Mouse (Mus musculus): ENCODE results near the gene Btbd16. TPM values are rescaled to one million over a fixed set of nuclear protein-coding genes. Genes with fewer than 3 reads are reported as not detected.

Btbd16 gene
- polyA plus RNA-seq, 1 experiment from 2014 or later, result not detected

GRCm38 (mm10) chr7:130800681-130801080 is 26.8 kb downstream of the Btbd16 start:
- Histone ChIP-seq H3K36me3 (ENCODE audit: control insufficient read depth, insufficient read depth, low read length) (no peaks in the 10 kb centered on the region), H3K9ac (ENCODE audit: low read length) (no peak overlapping the region), H3K4me1 (ENCODE audit: control insufficient read depth, insufficient read depth, low read length) (no peaks in the 10 kb centered on the region), H3K4me3 (ENCODE audit: low read depth, low read length) (no peak overlapping the region), H3K27ac (ENCODE audit: low read depth, low read length) (no peak overlapping the region), H3K27me3 (ENCODE audit: control insufficient read depth, insufficient read depth, low read length) (no peaks in the 10 kb centered on the region), H3K9me3 (ENCODE audit: control insufficient read depth, low read length) (no peaks in the 10 kb centered on the region), H3K4me2 (ENCODE audit: low read depth) (no peak overlapping the region)
- ATAC-seq (ENCODE audit: insufficient read depth, low FRiP score, low TSS enrichment), result no peak
- WGBS, result 80% methylated on average over 4 of the region's 4 CpGs
- DNase-seq (ENCODE audit: low spot score), result no peak

GRCm38 (mm10) chr7:130801811-130802210 is 27.9 kb downstream of the Btbd16 start:
- Histone ChIP-seq H3K27ac (ENCODE audit: low read depth, low read length) (no peak overlapping the region), H3K36me3 (ENCODE audit: control insufficient read depth, insufficient read depth, low read length) (no peaks in the 10 kb centered on the region), H3K9me3 (ENCODE audit: control insufficient read depth, low read length) (no peaks in the 10 kb centered on the region), H3K4me2 (ENCODE audit: low read depth) (no peak overlapping the region), H3K4me1 (ENCODE audit: control insufficient read depth, insufficient read depth, low read length) (no peaks in the 10 kb centered on the region), H3K4me3 (ENCODE audit: low read depth, low read length) (no peak overlapping the region), H3K9ac (ENCODE audit: low read length) (no peak overlapping the region), H3K27me3 (ENCODE audit: control insufficient read depth, insufficient read depth, low read length) (no peaks in the 10 kb centered on the region)
- ATAC-seq (ENCODE audit: insufficient read depth, low FRiP score, low TSS enrichment) (no peak), DNase-seq (ENCODE audit: low spot score) (no peak)
- 92% methylated on average over 4 of the region's 4 CpGs for WGBS

GRCm38 (mm10) chr7:130803251-130803825 is 29.5 kb downstream of the Btbd16 start:
- Histone ChIP-seq H3K4me1 (ENCODE audit: control insufficient read depth, insufficient read depth, low read length) (no peaks in the 10 kb centered on the region), H3K27ac (ENCODE audit: low read depth, low read length) (no peak overlapping the region), H3K36me3 (ENCODE audit: control insufficient read depth, insufficient read depth, low read length) (no peaks in the 10 kb centered on the region), H3K9me3 (ENCODE audit: control insufficient read depth, low read length) (no peaks in the 10 kb centered on the region), H3K27me3 (ENCODE audit: control insufficient read depth, insufficient read depth, low read length) (no peaks in the 10 kb centered on the region), H3K9ac (ENCODE audit: low read length) (no peak overlapping the region), H3K4me2 (ENCODE audit: low read depth) (no peak overlapping the region), H3K4me3 (ENCODE audit: low read depth, low read length) (no peak overlapping the region)
- ATAC-seq (ENCODE audit: insufficient read depth, low FRiP score, low TSS enrichment), result no peak
- WGBS, result 87% methylated on average over 8 of the region's 8 CpGs
- no peak for DNase-seq (ENCODE audit: low spot score)

GRCm38 (mm10) chr7:130804991-130805390 is 31.1 kb downstream of the Btbd16 start:
- H3K27me3 ChIP-seq (ENCODE audit: control insufficient read depth, insufficient read depth, low read length), result no peaks in the 10 kb centered on the region
- H3K4me2 ChIP-seq (ENCODE audit: low read depth), result no peak overlapping the region
- H3K4me3 ChIP-seq (ENCODE audit: low read depth, low read length), result no peak overlapping the region
- DNase-seq (ENCODE audit: low spot score) (no peak), ATAC-seq (ENCODE audit: insufficient read depth, low FRiP score, low TSS enrichment) (no peak)
- H3K4me1 ChIP-seq (ENCODE audit: control insufficient read depth, insufficient read depth, low read length), result no peaks in the 10 kb centered on the region
- WGBS, result 86% methylated on average over 5 of the region's 5 CpGs
- H3K9ac ChIP-seq (ENCODE audit: low read length), result no peak overlapping the region
- H3K27ac ChIP-seq (ENCODE audit: low read depth, low read length), result no peak overlapping the region
- no peaks in the 10 kb centered on the region for H3K36me3 ChIP-seq (ENCODE audit: control insufficient read depth, insufficient read depth, low read length)
- H3K9me3 ChIP-seq (ENCODE audit: control insufficient read depth, low read length), result no peaks in the 10 kb centered on the region

GRCm38 (mm10) chr7:130807749-130808148 is 33.9 kb downstream of the Btbd16 start:
- no peak for ATAC-seq (ENCODE audit: insufficient read depth, low FRiP score, low TSS enrichment)
- H3K4me1 ChIP-seq (ENCODE audit: control insufficient read depth, insufficient read depth, low read length), result no peaks in the 10 kb centered on the region
- 83% methylated on average over 8 of the region's 8 CpGs for WGBS
- H3K4me2 ChIP-seq (ENCODE audit: low read depth), result no peak overlapping the region
- H3K4me3 ChIP-seq (ENCODE audit: low read depth, low read length), result no peak overlapping the region
- H3K27me3 ChIP-seq (ENCODE audit: control insufficient read depth, insufficient read depth, low read length), result no peaks in the 10 kb centered on the region
- H3K9me3 ChIP-seq (ENCODE audit: control insufficient read depth, low read length), result no peaks in the 10 kb centered on the region
- H3K36me3 ChIP-seq (ENCODE audit: control insufficient read depth, insufficient read depth, low read length), result no peaks in the 10 kb centered on the region
- no peak overlapping the region for H3K27ac ChIP-seq (ENCODE audit: low read depth, low read length)
- DNase-seq (ENCODE audit: low spot score), result no peak
- H3K9ac ChIP-seq (ENCODE audit: low read length), result no peak overlapping the region

GRCm38 (mm10) chr7:130808694-130809093 is 34.8 kb downstream of the Btbd16 start:
- H3K36me3 ChIP-seq (ENCODE audit: control insufficient read depth, insufficient read depth, low read length), result no peaks in the 10 kb centered on the region
- no peaks in the 10 kb centered on the region for H3K4me1 ChIP-seq (ENCODE audit: control insufficient read depth, insufficient read depth, low read length)
- no peaks in the 10 kb centered on the region for H3K27me3 ChIP-seq (ENCODE audit: control insufficient read depth, insufficient read depth, low read length)
- H3K9me3 ChIP-seq (ENCODE audit: control insufficient read depth, low read length), result no peaks in the 10 kb centered on the region
- WGBS, result 79% methylated on average over 6 of the region's 6 CpGs
- DNase-seq (ENCODE audit: low spot score) (no peak), ATAC-seq (ENCODE audit: insufficient read depth, low FRiP score, low TSS enrichment) (no peak)
- no peak overlapping the region for H3K4me2 ChIP-seq (ENCODE audit: low read depth)
- H3K9ac ChIP-seq (ENCODE audit: low read length), result no peak overlapping the region
- H3K4me3 ChIP-seq (ENCODE audit: low read depth, low read length), result no peak overlapping the region
- no peak overlapping the region for H3K27ac ChIP-seq (ENCODE audit: low read depth, low read length)

GRCm38 (mm10) chr7:130810238-130810637 is 36.4 kb downstream of the Btbd16 start:
- 79% methylated on average over 4 of the region's 4 CpGs for WGBS
- Histone ChIP-seq H3K27ac (ENCODE audit: low read depth, low read length) (no peak overlapping the region), H3K4me2 (ENCODE audit: low read depth) (no peak overlapping the region), H3K9ac (ENCODE audit: low read length) (no peak overlapping the region), H3K9me3 (ENCODE audit: control insufficient read depth, low read length) (no peaks in the 10 kb centered on the region), H3K4me3 (ENCODE audit: low read depth, low read length) (no peak overlapping the region), H3K4me1 (ENCODE audit: control insufficient read depth, insufficient read depth, low read length) (no peaks in the 10 kb centered on the region), H3K27me3 (ENCODE audit: control insufficient read depth, insufficient read depth, low read length) (no peaks in the 10 kb centered on the region), H3K36me3 (ENCODE audit: control insufficient read depth, insufficient read depth, low read length) (no peaks in the 10 kb centered on the region)
- DNase-seq (ENCODE audit: low spot score) (no peak), ATAC-seq (ENCODE audit: insufficient read depth, low FRiP score, low TSS enrichment) (no peak)

- no peaks in the 10 kb centered on the region for H3K9me3 ChIP-seq (ENCODE audit: control insufficient read depth, low read length)
- no peak overlapping the region for H3K27ac ChIP-seq (ENCODE audit: low read depth, low read length)
- no peak overlapping the region for H3K4me3 ChIP-seq (ENCODE audit: low read depth, low read length)
- no peak overlapping the region for H3K4me2 ChIP-seq (ENCODE audit: low read depth)
- no peaks in the 10 kb centered on the region for H3K36me3 ChIP-seq (ENCODE audit: control insufficient read depth, insufficient read depth, low read length)
- no peak for ATAC-seq (ENCODE audit: insufficient read depth, low FRiP score, low TSS enrichment)
- DNase-seq (ENCODE audit: low spot score), result no peak
- H3K27me3 ChIP-seq (ENCODE audit: control insufficient read depth, insufficient read depth, low read length), result no peaks in the 10 kb centered on the region
- no peak overlapping the region for H3K9ac ChIP-seq (ENCODE audit: low read length)
- WGBS, result 46% methylated on average over 16 of the region's 16 CpGs
- H3K4me1 ChIP-seq (ENCODE audit: control insufficient read depth, insufficient read depth, low read length), result no peaks in the 10 kb centered on the region
These were observed 38.5 kb downstream of the Btbd16 start for GRCm38 (mm10) chr7:130812407-130812806.

- WGBS, result 94% methylated on average over 10 of the region's 10 CpGs
- Histone ChIP-seq H3K36me3 (ENCODE audit: control insufficient read depth, insufficient read depth, low read length) (no peaks in the 10 kb centered on the region), H3K9me3 (ENCODE audit: control insufficient read depth, low read length) (no peaks in the 10 kb centered on the region), H3K27me3 (ENCODE audit: control insufficient read depth, insufficient read depth, low read length) (no peaks in the 10 kb centered on the region), H3K9ac (ENCODE audit: low read length) (no peak overlapping the region), H3K27ac (ENCODE audit: low read depth, low read length) (no peak overlapping the region), H3K4me2 (ENCODE audit: low read depth) (no peak overlapping the region), H3K4me3 (ENCODE audit: low read depth, low read length) (no peak overlapping the region), H3K4me1 (ENCODE audit: control insufficient read depth, insufficient read depth, low read length) (no peaks in the 10 kb centered on the region)
- DNase-seq (ENCODE audit: low spot score) (no peak), ATAC-seq (ENCODE audit: insufficient read depth, low FRiP score, low TSS enrichment) (no peak)
These were observed 41.7 kb downstream of the Btbd16 start for GRCm38 (mm10) chr7:130815601-130816000.
